Mouse (Mus musculus) heart, adult 11 months (tissue): ENCODE results near the gene Atp11a.

ENCODE experiments used
- DNase-seq: peaks from one replicate; pipeline ENCODE4 v3.0.0; 2022

The Atp11a gene

GRCm38 (mm10) chr8:12756391-12757157 lies at the start of gene Atp11a:
Atp11a (plus strand) TSS chr8:12757014.
- DNase-seq = peak; percentile 98

GRCm38 (mm10) chr8:12711623-12712022 lies 45.2 kb upstream of the Atp11a start:
- no peak for DNase-seq

- no peak for DNase-seq
Observed at GRCm38 (mm10) chr8:12715861-12716585, 40.8 kb upstream of the Atp11a start.

GRCm38 (mm10) chr8:12719091-12719490 lies 37.7 kb upstream of the Atp11a start:
- DNase-seq = no peak

GRCm38 (mm10) chr8:12728644-12729043 lies 28.2 kb upstream of the Atp11a start:
- DNase-seq = no peak

GRCm38 (mm10) chr8:12730780-12731179 lies 26.0 kb upstream of the Atp11a start:
- DNase-seq = no peak

- no peak for DNase-seq
Observed at GRCm38 (mm10) chr8:12732431-12732830, 24.4 kb upstream of the Atp11a start.

- DNase-seq = no peak
Observed at GRCm38 (mm10) chr8:12739113-12739512, 17.7 kb upstream of the Atp11a start.

- DNase-seq = no peak
Observed at GRCm38 (mm10) chr8:12743390-12743789, 13.4 kb upstream of the Atp11a start.

GRCm38 (mm10) chr8:12748183-12748582 lies 8.6 kb upstream of the Atp11a start:
- DNase-seq = peak; percentile 79

- DNase-seq = peak; percentile 84
Observed at GRCm38 (mm10) chr8:12749116-12749515, 7.7 kb upstream of the Atp11a start.

GRCm38 (mm10) chr8:12753054-12753453 lies 3.8 kb upstream of the Atp11a start:
- DNase-seq = peak; percentile 91

GRCm38 (mm10) chr8:12754115-12754514 lies 2.7 kb upstream of the Atp11a start:
- DNase-seq = peak; percentile 82

GRCm38 (mm10) chr8:12755312-12755711 lies 1.5 kb upstream of the Atp11a start:
- DNase-seq = peak; percentile 90

GRCm38 (mm10) chr8:12755826-12756225 lies 988 bp upstream of the Atp11a start:
- DNase-seq = peak; percentile 92

GRCm38 (mm10) chr8:12757231-12757940 lies 572 bp downstream of the Atp11a start:
- DNase-seq = peak; percentile 96

- DNase-seq = no peak
Observed at GRCm38 (mm10) chr8:12759963-12760362, 3.1 kb downstream of the Atp11a start.

GRCm38 (mm10) chr8:12761873-12762272 lies 5.1 kb downstream of the Atp11a start:
- DNase-seq = peak; percentile 83

- DNase-seq = peak; percentile 91
Observed at GRCm38 (mm10) chr8:12763565-12764108, 6.8 kb downstream of the Atp11a start.

GRCm38 (mm10) chr8:12764971-12765370 lies 8.2 kb downstream of the Atp11a start:
- no peak for DNase-seq

- no peak for DNase-seq
Observed at GRCm38 (mm10) chr8:12767176-12767575, 10.4 kb downstream of the Atp11a start.

GRCm38 (mm10) chr8:12768747-12769146 lies 11.9 kb downstream of the Atp11a start:
- peak; percentile 81 for DNase-seq

- DNase-seq = no peak
Observed at GRCm38 (mm10) chr8:12769296-12769695, 12.5 kb downstream of the Atp11a start.
